Mouse (Mus musculus): ENCODE measurements around the gene Map1lc3b. TPM values are rescaled to one million over a fixed set of nuclear protein-coding genes. Genes with fewer than 3 reads are reported as not detected.
"Not testable (repeated sequence)": the region's sequence is repeated elsewhere in the genome, so short reads cannot be mapped to it uniquely, and the experiment has no call there.

Map1lc3b gene
- polyA plus RNA-seq, 1 experiment from 2014 or later, result 196 TPM

GRCm38 (mm10) chr8:121589205-121589726 lies 895 bp upstream of the Map1lc3b start:
- no peak for TF ChIP-seq CTCF (IDR thresholded peaks at IDR 0.05)
- POLR2A ChIA-PET, result interaction anchor here (1.1 to 4.1 kb wide), 3 partner anchors 10 to 43 kb away, joined by 3 to 25 read pairs (median 6); partner anchors contain the start of gene Fbxo31
- ATAC-seq (no peak), DNase-seq (ENCODE audit: low read depth, low spot score) (no peak)
- in situ Hi-C loops (cut with MboI; ENCODE audit: low pct_unique_long_range_greater_than_20kb), result no loop called here
- CTCF ChIA-PET, result no interaction called here
- H3K27me3 ChIP-seq, result no peaks in the 10 kb centered on the region

GRCm38 (mm10) chr8:121591178-121592066 lies 1.3 kb downstream of the Map1lc3b start:
- TF ChIP-seq CTCF (IDR thresholded peaks at IDR 0.05), result no peak
- in situ Hi-C loops (cut with MboI; ENCODE audit: low pct_unique_long_range_greater_than_20kb), result loop anchor here (5.0 kb wide), 1 partner anchor 44 kb away; no protein-coding TSS in a partner anchor
- ATAC-seq (peak; percentile 26), DNase-seq (ENCODE audit: low read depth, low spot score) (no peak)
- no peaks in the 10 kb centered on the region for H3K27me3 ChIP-seq
- ChIA-PET POLR2A (interaction anchor here (0.6 to 4.1 kb wide), 5 partner anchors 12 to 71 kb away, joined by 3 to 25 read pairs (median 3); partner anchors contain the start of gene Fbxo31), CTCF (interaction anchor here (1.0 to 1.7 kb wide), 7 partner anchors 11 to 93 kb away, joined by 3 to 7 read pairs (median 4); no protein-coding TSS in a partner anchor)

- no peaks in the 10 kb centered on the region for H3K27me3 ChIP-seq
- in situ Hi-C loops (cut with MboI; ENCODE audit: low pct_unique_long_range_greater_than_20kb), result loop anchor here (5.0 kb wide), 1 partner anchor 46 kb away; no protein-coding TSS in a partner anchor
- DNase-seq (ENCODE audit: low read depth, low spot score) (no peak), ATAC-seq (no peak)
- TF ChIP-seq CTCF (IDR thresholded peaks at IDR 0.05), result no peak
- ChIA-PET CTCF (interaction anchor here (1.2 kb wide), 1 partner anchor 10 kb away, joined by 5 read pairs; no protein-coding TSS in a partner anchor), POLR2A (interaction anchor here (0.7 kb wide), 1 partner anchor 78 kb away, joined by 3 read pairs; no protein-coding TSS in a partner anchor)
Observed at GRCm38 (mm10) chr8:121593293-121593692, 3.1 kb downstream of the Map1lc3b start.

DNA sequence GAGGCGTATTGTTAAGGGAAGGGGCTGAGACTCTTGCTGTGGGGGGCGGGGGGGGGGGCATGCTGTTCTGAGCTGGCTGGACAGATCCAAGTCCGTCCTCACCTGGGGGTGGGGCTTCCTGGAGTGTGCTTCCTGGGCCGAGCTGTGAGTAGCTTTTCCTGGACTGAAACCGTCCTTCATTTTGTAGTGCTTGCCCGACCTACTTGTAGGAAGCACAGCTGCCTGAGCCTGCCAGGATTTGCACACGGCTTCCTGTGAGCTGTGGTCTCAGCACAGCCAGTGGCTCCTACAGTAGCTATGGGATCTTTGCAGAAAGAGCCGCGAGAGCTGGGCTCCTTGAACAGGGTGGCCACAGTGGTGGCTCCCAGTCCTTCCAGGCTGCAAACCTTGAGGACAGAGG lies 3.8 kb downstream of the Map1lc3b start:
- ChIA-PET POLR2A (no interaction called here), CTCF (no interaction called here)
- DNase-seq (ENCODE audit: low read depth, low spot score) (no peak), ATAC-seq (no peak)
- in situ Hi-C loops (cut with MboI; ENCODE audit: low pct_unique_long_range_greater_than_20kb), result loop anchor here (5.0 kb wide), 1 partner anchor 47 kb away; no protein-coding TSS in a partner anchor
- no peaks in the 10 kb centered on the region for H3K27me3 ChIP-seq
- no peak for TF ChIP-seq CTCF (IDR thresholded peaks at IDR 0.05)

GRCm38 (mm10) chr8:121597492-121597891 lies 7.3 kb downstream of the Map1lc3b start:
- ATAC-seq; in situ Hi-C loops (cut with MboI; ENCODE audit: low pct_unique_long_range_greater_than_20kb); DNase-seq (ENCODE audit: low read depth, low spot score); H3K27me3 ChIP-seq; POLR2A ChIA-PET: not testable (repeated sequence)
- CTCF ChIA-PET, result interaction anchor here (1.0 kb wide), 1 partner anchor 49 kb away, joined by 4 read pairs; no protein-coding TSS in a partner anchor

DNA sequence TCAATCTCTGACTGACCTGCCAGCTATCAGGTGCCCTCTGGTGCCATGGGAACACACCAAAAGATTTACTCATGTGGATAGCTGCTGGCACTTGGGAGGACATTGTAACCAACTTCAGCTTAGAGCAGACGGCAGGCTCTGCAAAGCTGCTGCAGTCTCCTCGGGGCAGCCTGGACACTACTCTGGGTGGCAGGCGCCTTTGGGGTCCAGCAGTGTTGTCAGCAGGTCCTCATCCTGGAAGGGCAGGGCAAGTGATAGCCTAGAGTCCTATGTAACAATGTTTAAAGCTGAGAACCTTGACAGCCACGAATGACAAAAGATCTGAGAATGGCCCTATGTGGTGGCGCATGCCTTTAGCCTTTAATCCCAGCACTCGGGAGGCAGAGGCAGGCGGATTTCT lies 8.0 kb downstream of the Map1lc3b start:
- TF ChIP-seq CTCF (IDR thresholded peaks at IDR 0.05), result no peak
- CTCF ChIA-PET, result interaction anchor here (1.0 kb wide), 1 partner anchor 50 kb away, joined by 4 read pairs; no protein-coding TSS in a partner anchor
- H3K27me3 ChIP-seq, result no peaks in the 10 kb centered on the region
- POLR2A ChIA-PET, result no interaction called here
- DNase-seq (ENCODE audit: low read depth, low spot score), result no peak
- no peak for ATAC-seq
- in situ Hi-C loops (cut with MboI; ENCODE audit: low pct_unique_long_range_greater_than_20kb), result no loop called here

- POLR2A ChIA-PET, result interaction anchor here (1.0 kb wide), 1 partner anchor 67 kb away, joined by 3 read pairs; no protein-coding TSS in a partner anchor
- TF ChIP-seq CTCF (IDR thresholded peaks at IDR 0.05), result no peak
- no peaks in the 10 kb centered on the region for H3K27me3 ChIP-seq
- in situ Hi-C loops (cut with MboI; ENCODE audit: low pct_unique_long_range_greater_than_20kb), result no loop called here
- DNase-seq (ENCODE audit: low read depth, low spot score), result no peak
- CTCF ChIA-PET, result interaction anchor here (0.7 to 1.2 kb wide), 3 partner anchors 10 to 86 kb away, joined by 3 to 4 read pairs (median 3); no protein-coding TSS in a partner anchor
- peak; percentile 60 for ATAC-seq
Observed at GRCm38 (mm10) chr8:121598892-121599291, 8.7 kb downstream of the Map1lc3b start.

DNA sequence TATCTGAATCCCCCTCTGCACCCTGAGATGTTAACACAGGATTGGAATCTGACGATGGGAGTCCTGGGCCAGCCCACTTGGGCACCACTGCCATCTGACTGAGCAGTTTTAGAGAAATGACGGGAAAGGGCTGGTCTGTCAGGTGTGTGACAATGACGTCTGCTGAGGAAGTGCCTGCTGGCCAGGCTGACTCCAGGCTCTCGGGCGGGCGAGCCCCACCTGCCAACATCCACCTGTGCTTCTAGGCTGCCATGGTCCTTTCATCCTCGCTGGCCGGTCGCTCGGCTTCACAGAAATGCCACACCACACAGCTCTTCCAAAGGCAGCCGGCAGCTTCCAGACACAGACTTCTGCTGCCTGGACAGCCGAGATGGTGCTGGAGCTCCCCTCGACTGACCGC lies 9.7 kb downstream of the Map1lc3b start:
- DNase-seq (ENCODE audit: low read depth, low spot score) (no peak), ATAC-seq (no peak)

DNA sequence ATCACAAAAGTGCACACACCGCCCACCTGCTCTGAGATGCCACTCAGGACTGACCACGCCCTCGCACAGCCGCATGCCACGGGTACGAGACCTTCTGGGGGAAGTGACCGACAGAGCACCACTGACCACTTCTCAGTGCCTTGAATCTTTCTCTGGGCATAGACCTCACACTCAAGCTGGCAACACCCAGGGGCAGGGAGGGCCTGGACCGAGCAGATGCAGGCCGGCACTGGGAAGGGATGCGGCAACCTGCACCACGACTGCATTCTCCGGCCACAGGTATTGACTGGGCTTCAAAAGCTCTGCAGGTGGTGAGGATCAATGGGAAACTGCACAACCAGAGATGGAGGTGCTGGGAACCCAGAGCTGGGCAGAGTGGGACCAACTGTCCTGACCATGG lies 12.2 kb downstream of the Map1lc3b start:
- no peak for TF ChIP-seq CTCF (IDR thresholded peaks at IDR 0.05)
- no peak for ATAC-seq
- DNase-seq (ENCODE audit: low read depth, low spot score), result no peak
- POLR2A ChIA-PET, result interaction anchor here (0.6 to 0.7 kb wide), 2 partner anchors 33 to 365 kb away, joined by 3 to 4 read pairs; no protein-coding TSS in a partner anchor
- H3K27me3 ChIP-seq, result no peaks in the 10 kb centered on the region
- in situ Hi-C loops (cut with MboI; ENCODE audit: low pct_unique_long_range_greater_than_20kb), result no loop called here
- CTCF ChIA-PET, result interaction anchor here (0.6 to 2.7 kb wide), 15 partner anchors 9 to 229 kb away, joined by 3 to 15 read pairs (median 4); no protein-coding TSS in a partner anchor

More for the DNA sequence above, 9.7 kb downstream of the Map1lc3b start:
- H3K27me3 ChIP-seq, result no peaks in the 10 kb centered on the region
- POLR2A ChIA-PET, result interaction anchor here (1.0 kb wide), 1 partner anchor 68 kb away, joined by 3 read pairs; no protein-coding TSS in a partner anchor
- in situ Hi-C loops (cut with MboI; ENCODE audit: low pct_unique_long_range_greater_than_20kb), result no loop called here
- TF ChIP-seq CTCF (IDR thresholded peaks at IDR 0.05), result no peak
- CTCF ChIA-PET, result interaction anchor here (0.7 to 1.2 kb wide), 4 partner anchors 9 to 85 kb away, joined by 3 to 4 read pairs (median 3); no protein-coding TSS in a partner anchor

DNA sequence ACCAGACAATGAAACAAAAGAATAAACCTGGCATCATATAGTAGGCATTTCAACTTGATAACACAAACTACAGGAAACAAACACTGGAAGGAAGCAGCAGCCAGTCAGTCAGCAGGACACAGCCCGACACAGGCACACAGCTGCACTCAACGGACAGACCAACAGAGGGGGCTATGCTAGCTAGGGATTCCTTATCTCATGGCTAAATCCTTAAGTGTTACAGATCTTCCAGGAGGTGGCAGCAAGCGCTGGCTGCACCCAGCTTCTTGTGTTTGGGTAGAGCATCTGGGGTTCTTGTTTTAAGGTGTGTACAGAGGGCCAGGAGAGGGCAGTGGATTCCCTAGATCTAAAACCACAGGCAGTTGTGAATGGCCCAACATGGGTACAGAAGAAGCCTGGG lies 12.7 kb downstream of the Map1lc3b start:
- in situ Hi-C loops (cut with MboI; ENCODE audit: low pct_unique_long_range_greater_than_20kb), result no loop called here
- DNase-seq (ENCODE audit: low read depth, low spot score) (no peak), ATAC-seq (peak; percentile 21)
- H3K27me3 ChIP-seq, result no peaks in the 10 kb centered on the region
- CTCF ChIA-PET, result interaction anchor here (0.6 to 2.7 kb wide), 16 partner anchors 9 to 228 kb away, joined by 3 to 15 read pairs (median 4); no protein-coding TSS in a partner anchor
- POLR2A ChIA-PET, result interaction anchor here (0.6 to 0.7 kb wide), 3 partner anchors 34 to 49 kb away, joined by 3 to 5 read pairs (median 4); no protein-coding TSS in a partner anchor
- no peak for TF ChIP-seq CTCF (IDR thresholded peaks at IDR 0.05)
